Mouse (Mus musculus): Measurements from ENCODE around the gene Tmem192. TPM values are rescaled to one million over a fixed set of nuclear protein-coding genes. Genes with fewer than 3 reads are reported as not detected.
"Not testable (repeated sequence)": the region's sequence is repeated elsewhere in the genome, so short reads cannot be mapped to it uniquely, and the experiment has no call there.

Tmem192 gene
- total RNA-seq, 2 experiments from 2014 or later: 24.8 to 28.1 TPM

DNA sequence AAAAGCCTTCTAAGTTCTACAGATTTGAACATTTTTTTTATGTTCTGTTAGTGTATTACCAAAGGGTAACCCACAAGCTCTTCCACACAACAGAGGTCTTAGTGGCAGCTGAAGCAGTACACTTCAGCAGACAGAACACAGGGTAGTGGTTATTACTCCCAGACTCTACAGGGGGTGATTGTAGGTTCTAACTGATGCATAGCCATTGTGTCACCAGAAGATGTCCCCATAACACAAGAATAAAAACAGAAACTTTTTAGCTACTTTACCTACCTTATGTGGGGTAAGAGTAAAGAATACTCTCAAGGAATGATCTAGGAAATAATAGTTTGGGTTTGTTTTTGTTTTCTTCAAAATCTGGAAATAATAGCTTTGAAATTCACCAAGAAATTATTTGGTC, 15.9 kb downstream of the Tmem192 start:
- no peak for DNase-seq (ENCODE audit: low spot score in 2 of 2)

DNA sequence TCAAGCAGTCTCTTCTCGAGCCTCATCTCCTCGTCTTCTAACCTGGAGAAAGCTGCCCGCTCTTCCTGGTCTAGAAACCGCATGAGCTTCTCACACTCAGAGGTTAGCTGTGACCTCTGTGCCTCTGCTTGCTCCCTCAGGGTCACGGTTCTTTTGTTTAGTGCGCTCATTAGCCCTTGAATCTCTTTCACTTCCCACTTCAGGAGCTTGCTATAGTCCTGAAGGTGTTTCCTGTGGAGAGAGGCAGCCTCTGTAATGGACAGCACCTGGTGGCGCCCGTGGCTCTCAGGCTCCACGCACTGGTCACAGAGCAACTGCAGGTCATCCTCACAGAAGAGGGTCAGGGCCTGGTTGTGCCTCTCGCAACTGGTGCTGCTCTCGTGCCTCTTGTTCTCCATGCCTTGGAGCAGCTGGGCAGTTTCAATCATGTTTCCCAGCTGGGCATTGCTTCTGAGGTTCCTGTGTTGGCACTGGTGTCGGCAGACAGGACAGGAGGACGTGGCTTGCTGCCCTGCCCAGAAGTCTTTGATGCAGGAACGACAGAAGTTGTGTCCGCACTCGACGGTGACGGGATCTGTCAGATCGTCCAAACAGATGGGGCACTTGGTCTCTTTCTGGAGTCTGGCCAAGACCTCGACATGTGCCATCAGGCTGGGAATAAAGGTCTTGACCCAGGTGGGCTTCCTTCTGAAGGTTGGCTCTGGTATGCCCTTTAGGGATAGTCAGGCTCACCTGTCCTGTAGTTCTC, 36.3 kb downstream of the Tmem192 start:
- DNase-seq (ENCODE audit: low spot score in 2 of 2): no peak

DNA sequence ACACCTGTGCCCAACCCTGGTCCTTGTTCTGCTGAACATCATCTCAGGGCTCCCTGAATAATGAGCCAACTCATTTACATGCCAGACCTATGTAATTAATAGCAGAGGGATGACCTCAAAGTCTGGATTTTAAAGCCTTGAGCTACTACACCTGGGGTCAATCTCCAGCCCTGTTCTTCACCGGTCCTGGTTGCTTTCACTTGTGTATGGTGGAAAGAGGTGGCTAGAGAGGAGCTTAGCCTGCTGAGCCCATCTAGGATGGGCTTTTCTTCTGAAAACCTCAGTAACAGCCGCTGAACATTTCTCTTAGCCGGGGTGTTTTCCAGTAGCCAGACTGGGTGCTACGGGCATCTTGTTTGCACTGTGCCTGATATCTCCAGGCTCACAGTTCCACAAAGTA, 40.7 kb downstream of the Tmem192 start, which contains the start of gene Trim75:
TSS of gene Trim75 (minus strand) at position 101 of the 400 bp plus-strand sequence.
- no peak for DNase-seq (ENCODE audit: low spot score in 2 of 2)

DNA sequence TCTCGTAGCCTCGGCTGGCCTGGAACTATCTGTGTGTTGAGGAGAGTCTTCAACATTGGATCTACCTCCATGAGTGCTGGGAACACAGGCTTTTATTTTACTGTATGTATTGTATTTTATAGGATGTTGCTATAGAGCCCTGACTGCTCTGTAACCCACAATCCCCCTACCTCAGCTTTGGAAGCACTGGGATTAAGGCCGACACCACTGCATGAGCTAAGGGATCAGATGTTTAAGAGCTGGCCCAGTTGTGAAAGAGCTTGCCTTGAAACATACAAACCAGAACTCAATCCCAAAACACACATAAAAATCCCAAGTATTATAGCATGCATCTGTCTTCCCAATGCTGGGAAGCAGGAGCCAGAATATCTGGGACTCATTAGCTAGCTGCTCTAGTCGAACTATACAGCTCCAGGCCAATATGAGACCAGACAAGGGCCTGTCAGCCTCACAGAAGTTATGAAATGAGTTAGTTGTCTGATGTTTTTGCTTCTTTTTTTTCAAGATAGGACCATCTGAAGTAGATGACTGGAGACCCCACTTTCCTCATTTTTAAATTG, 51.9 kb downstream of the Tmem192 start:
- no peak for DNase-seq (ENCODE audit: low spot score in 2 of 2)

DNA sequence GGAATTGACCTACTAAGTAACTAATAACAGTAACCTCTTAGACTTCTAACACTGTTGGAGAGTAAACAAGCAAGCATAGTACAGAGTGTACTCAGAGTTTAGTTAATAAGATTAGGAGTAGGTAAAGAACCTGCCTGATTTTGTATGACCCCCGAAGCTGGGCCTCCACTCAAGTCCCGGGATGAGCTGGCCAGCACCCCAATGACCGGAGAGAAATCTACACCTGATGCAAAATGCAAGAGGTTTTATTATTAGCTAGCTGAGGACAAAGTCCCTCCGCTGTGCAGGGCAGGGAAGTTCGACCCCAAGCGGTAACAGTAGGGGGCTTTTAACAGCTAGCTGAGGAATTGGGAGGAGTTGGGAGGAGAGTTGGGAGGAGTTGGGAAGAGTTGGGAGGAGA, 60.6 kb downstream of the Tmem192 start:
- not testable (repeated sequence) for DNase-seq (ENCODE audit: low spot score in 2 of 2)

DNA sequence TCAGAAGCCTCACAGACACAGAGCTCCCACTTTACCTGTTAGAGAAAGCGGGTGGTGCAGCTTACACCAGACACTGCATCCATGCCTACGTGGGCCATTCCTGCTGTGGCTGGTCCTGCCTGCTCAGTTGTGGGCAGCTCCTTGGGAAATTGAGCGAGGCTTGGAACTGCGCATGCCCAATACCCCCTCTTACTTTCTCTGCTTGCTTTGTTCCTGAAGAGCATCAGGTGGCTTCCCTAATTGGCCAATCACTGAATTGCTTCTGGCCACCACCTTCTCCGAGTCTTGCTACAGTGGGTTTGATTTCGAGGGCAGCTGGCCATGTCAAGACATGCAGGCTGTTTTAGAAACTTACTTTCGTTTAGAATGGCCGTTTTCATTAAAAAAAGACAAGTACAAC, 71.4 kb downstream of the Tmem192 start, which contains the start of the genes Trim61 and Trim60:
TSS of gene Trim61 (minus strand) at position 101 of the 400 bp plus-strand sequence.
TSS of gene Trim60 (minus strand) at position 162 of the 400 bp plus-strand sequence.
- no peak for DNase-seq (ENCODE audit: low spot score in 2 of 2)

Other genes starting within 250 kb of the Tmem192 start
- 10 to 100 TPM; 86.1 to 89.9 TPM for gene Msmo1, start 213.4 kb upstream of the Tmem192 start, total RNA-seq (2021)
- 100 to 1,000 TPM; 324 to 340 TPM for gene Klhl2, start 97.2 kb upstream of the Tmem192 start, total RNA-seq (2021)
- not detected for gene Trim75, start 40.6 kb downstream of the Tmem192 start, total RNA-seq (2021)
- not detected for gene Trim61, start 71.3 kb downstream of the Tmem192 start, total RNA-seq (2021)
- gene Trim60, start 71.4 kb downstream of the Tmem192 start, total RNA-seq (2021): not detected
- gene Apela, start 90.2 kb downstream of the Tmem192 start, total RNA-seq (2021): not detected
- gene Gm10663, start 127.8 kb downstream of the Tmem192 start, total RNA-seq (2021): not detected
- gene BC030870, start 182.4 kb downstream of the Tmem192 start, total RNA-seq (2021): not detected

Measured in layer of hippocampus, adult 18-20 months (tissue).